Mouse (Mus musculus): ENCODE results near the gene Slc29a1. TPM values are rescaled to one million over a fixed set of nuclear protein-coding genes. Genes with fewer than 3 reads are reported as not detected.

Gene Slc29a1
- polyA plus RNA-seq, 1 experiment from 2014 or later = 84.7 TPM

DNA sequence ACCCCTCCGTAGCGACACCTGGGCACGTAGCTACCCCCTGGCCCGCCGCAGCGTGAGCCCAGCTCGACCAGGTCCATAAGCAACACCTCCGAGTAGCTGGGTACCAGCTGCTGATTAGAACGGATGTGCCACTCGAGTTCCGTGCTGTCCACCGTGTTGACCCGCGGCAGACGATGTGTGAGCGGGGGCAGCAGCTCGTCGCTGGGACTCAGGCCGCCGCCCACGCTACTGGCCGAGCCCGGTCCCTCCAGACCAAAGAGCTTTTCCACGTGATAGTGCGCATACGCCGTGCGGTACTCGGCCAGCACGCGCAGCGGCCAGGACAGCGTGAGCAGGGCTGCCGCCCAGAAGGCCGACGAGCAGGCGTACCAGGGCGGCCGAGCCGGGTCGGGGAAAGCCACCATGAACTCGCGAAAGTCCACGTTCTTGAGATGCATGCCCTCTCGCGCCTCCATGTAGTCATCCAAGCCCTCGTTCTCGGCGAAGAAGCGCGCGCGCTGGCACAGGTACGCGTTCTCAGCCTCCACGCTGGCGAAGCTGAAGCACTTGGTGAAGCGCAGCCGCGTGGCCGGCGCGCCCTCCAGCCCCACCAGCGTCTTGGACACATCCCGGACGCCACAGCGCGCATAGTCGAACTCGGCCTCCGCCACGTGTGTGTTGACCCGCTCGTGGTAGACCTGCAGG lies 54.0 kb downstream of the Slc29a1 start:
- WGBS = 5% methylated on average over 74 of the region's 74 CpGs
- Histone ChIP-seq H3K4me2 (ENCODE audit: low read length) (peak overlapping the region; percentile 66), H3K4me3 (ENCODE audit: control insufficient read depth in 1 of 2, insufficient read depth in 1 of 2, low read depth in 1 of 2, low read length in 2 of 2) (peak overlapping the region; percentile 14 to 35), H3K27me3 (ENCODE audit: control insufficient read depth, insufficient read depth, low read length) (peaks cover 93% of the 10 kb centered on the region), H3K4me1 (ENCODE audit: control insufficient read depth in 2 of 2, insufficient read depth in 2 of 2, low read length in 2 of 2) (peaks cover 0 to 27% of the 10 kb centered on the region in 2 experiments; a peak in 3 of 4 replicates), H3K27ac (replicated peaks in 1 of 2; ENCODE audit: control insufficient read depth in 1 of 2, insufficient read depth in 1 of 2, low read depth in 2 of 2, low read length in 2 of 2) (no peak overlapping the region), H3K9me3 (ENCODE audit: control insufficient read depth, low read length) (no peaks in the 10 kb centered on the region), H3K9ac (ENCODE audit: low read length) (no peak overlapping the region), H3K36me3 (ENCODE audit: control insufficient read depth, insufficient read depth, low read length) (no peaks in the 10 kb centered on the region)
- ATAC-seq (ENCODE audit: insufficient number of reproducible peaks, insufficient read depth, low FRiP score, low read depth) = no peak

DNA sequence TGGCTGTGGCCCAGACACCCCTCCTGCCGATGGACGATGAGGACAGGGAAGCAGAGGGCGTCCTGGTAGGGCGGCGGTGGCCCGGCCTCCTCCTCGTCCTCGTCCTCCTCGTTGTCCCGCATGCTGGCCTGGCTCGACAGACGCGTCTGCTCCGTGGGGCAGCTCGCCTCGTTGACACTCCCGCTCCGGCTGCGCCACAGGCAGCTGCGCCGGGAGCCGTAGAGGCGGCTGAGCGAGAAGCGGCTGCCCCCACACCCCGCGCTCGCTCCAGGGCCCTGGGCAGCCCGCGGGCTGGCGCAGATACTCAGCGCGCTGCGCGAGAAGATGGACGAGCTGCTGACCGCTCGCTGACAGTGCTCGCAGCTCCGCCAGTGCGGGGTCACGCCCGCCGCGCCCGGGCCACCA lies 54.5 kb downstream of the Slc29a1 start:
- H3K36me3 ChIP-seq (ENCODE audit: control insufficient read depth, insufficient read depth, low read length) = no peaks in the 10 kb centered on the region
- no peak for ATAC-seq (ENCODE audit: insufficient number of reproducible peaks, insufficient read depth, low FRiP score, low read depth)
- H3K9me3 ChIP-seq (ENCODE audit: control insufficient read depth, low read length) = no peaks in the 10 kb centered on the region
- H3K27me3 ChIP-seq (ENCODE audit: control insufficient read depth, insufficient read depth, low read length) = peaks cover 94% of the 10 kb centered on the region
- H3K4me3 ChIP-seq (ENCODE audit: control insufficient read depth in 1 of 2, insufficient read depth in 1 of 2, low read depth in 1 of 2, low read length in 2 of 2) = peak overlapping the region; percentile 14 to 35
- H3K4me1 ChIP-seq (ENCODE audit: control insufficient read depth in 2 of 2, insufficient read depth in 2 of 2, low read length in 2 of 2) = peaks cover 0 to 21% of the 10 kb centered on the region in 2 experiments; a peak in 3 of 4 replicates
- no peak overlapping the region for H3K27ac ChIP-seq (replicated peaks in 1 of 2; ENCODE audit: control insufficient read depth in 1 of 2, insufficient read depth in 1 of 2, low read depth in 2 of 2, low read length in 2 of 2)
- no peak overlapping the region for H3K9ac ChIP-seq (ENCODE audit: low read length)
- 2% methylated on average over 35 of the region's 46 CpGs for WGBS
- H3K4me2 ChIP-seq (ENCODE audit: low read length) = peak overlapping the region; percentile 66

DNA sequence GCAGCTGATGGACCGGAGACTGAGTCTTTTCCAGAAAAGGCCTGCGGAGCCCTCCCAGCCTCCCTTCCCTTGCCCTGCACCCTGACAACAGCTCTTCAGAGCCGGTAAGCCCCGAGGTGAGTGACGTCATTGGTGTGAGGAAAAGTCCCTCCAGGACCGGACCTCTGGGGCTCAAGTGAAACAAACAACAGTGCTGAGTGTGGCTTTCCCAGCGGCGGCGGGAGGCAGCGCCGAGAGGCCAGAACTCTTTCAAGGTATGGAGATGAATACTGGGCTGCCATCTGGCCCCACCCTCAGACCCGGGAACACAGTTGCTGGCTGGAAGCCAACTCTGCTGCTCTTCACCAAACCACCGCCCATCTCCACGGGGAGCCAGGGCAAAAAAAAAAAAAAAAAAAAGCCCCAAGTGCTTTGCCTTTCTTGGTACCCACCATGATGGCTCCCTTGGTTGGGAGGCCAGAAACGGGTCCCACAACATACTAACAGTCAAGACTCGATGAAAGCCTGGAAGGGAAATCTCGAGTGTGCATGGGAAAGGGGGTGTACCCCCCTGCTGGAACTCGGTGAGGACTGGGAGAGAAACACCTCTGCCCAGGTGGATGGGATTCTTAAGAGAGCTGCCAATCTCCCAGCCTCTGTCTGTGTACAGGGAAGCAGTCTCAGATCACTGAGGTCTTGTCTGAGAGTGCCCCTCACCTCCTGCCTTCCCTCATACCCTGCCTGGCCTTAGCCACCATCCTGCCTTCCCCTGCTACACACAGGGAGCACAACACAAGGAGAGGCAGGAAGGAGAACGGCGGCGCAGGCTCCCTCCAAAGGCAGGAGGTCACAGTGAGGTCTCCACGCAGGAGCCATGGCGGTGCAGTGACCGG lies 55.2 kb downstream of the Slc29a1 start:
- no peak overlapping the region for H3K27ac ChIP-seq (replicated peaks in 1 of 2; ENCODE audit: control insufficient read depth in 1 of 2, insufficient read depth in 1 of 2, low read depth in 2 of 2, low read length in 2 of 2)
- WGBS = 4% methylated on average over 24 of the region's 24 CpGs
- peak overlapping the region; percentile 66 for H3K4me2 ChIP-seq (ENCODE audit: low read length)
- H3K36me3 ChIP-seq (ENCODE audit: control insufficient read depth, insufficient read depth, low read length) = no peaks in the 10 kb centered on the region
- no peak for ATAC-seq (ENCODE audit: insufficient number of reproducible peaks, insufficient read depth, low FRiP score, low read depth)
- H3K9ac ChIP-seq (ENCODE audit: low read length) = no peak overlapping the region
- no peak overlapping the region; a peak in 1 of 4 replicates for H3K4me3 ChIP-seq (ENCODE audit: control insufficient read depth in 1 of 2, insufficient read depth in 1 of 2, low read depth in 1 of 2, low read length in 2 of 2)
- peaks cover 0 to 15% of the 10 kb centered on the region in 2 experiments; a peak in 3 of 4 replicates for H3K4me1 ChIP-seq (ENCODE audit: control insufficient read depth in 2 of 2, insufficient read depth in 2 of 2, low read length in 2 of 2)
- H3K27me3 ChIP-seq (ENCODE audit: control insufficient read depth, insufficient read depth, low read length) = peaks cover 99% of the 10 kb centered on the region
- H3K9me3 ChIP-seq (ENCODE audit: control insufficient read depth, low read length) = no peaks in the 10 kb centered on the region

DNA sequence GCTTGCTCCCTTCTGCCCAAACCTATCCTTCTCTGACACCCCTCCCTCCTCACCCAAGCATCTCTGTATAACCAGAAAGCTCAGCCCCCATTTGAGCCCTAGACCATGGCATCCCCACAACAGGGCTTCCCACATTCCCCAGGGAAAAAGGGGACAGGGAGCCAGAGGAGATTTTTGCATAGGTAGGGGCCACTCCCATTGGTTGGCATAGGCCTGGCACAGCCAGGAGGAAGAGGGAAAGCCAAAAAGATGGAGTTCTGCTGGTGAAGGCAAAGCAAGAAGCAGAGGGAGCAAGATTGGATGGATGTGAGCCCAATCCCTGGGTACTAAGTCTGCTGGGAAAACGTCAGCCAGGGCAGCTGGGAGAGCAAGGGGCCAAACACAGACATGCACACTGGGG lies 56.3 kb downstream of the Slc29a1 start:
- Histone ChIP-seq H3K4me2 (ENCODE audit: low read length) (no peak overlapping the region), H3K4me3 (ENCODE audit: control insufficient read depth in 1 of 2, insufficient read depth in 1 of 2, low read depth in 1 of 2, low read length in 2 of 2) (no peak overlapping the region), H3K4me1 (ENCODE audit: control insufficient read depth in 2 of 2, insufficient read depth in 2 of 2, low read length in 2 of 2) (peaks cover 0 to 14% of the 10 kb centered on the region in 2 experiments; a peak in 3 of 4 replicates), H3K9ac (ENCODE audit: low read length) (no peak overlapping the region), H3K36me3 (ENCODE audit: control insufficient read depth, insufficient read depth, low read length) (no peaks in the 10 kb centered on the region), H3K27me3 (ENCODE audit: control insufficient read depth, insufficient read depth, low read length) (peaks cover 99% of the 10 kb centered on the region), H3K27ac (replicated peaks in 1 of 2; ENCODE audit: control insufficient read depth in 1 of 2, insufficient read depth in 1 of 2, low read depth in 2 of 2, low read length in 2 of 2) (no peak overlapping the region), H3K9me3 (ENCODE audit: control insufficient read depth, low read length) (no peaks in the 10 kb centered on the region)
- ATAC-seq (ENCODE audit: insufficient number of reproducible peaks, insufficient read depth, low FRiP score, low read depth) = no peak
- 36% methylated on average over 1 of the region's 1 CpGs for WGBS

DNA sequence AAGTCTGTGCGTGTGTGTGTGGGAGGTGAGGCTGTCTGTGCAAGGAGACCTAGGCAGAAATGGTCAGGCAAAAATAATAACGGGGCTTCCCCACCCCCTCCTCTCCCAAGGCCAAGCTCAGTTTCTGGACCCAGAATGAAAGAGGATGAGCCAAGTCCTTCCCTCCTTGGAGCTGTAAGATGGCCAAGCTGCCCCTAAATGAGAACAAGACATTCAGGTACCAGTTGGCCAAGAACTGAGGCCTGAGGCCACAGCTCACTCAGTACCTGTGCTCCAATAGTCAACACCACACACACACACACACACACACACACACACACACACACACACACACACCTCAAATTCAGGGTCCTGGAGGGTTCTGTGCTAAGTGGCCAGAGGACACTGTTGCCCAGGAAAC lies 56.7 kb downstream of the Slc29a1 start:
- Histone ChIP-seq H3K4me2 (ENCODE audit: low read length) (no peak overlapping the region), H3K4me1 (ENCODE audit: control insufficient read depth in 2 of 2, insufficient read depth in 2 of 2, low read length in 2 of 2) (peaks cover 0 to 14% of the 10 kb centered on the region in 2 experiments; a peak in 3 of 4 replicates), H3K27me3 (ENCODE audit: control insufficient read depth, insufficient read depth, low read length) (peaks cover 99% of the 10 kb centered on the region), H3K4me3 (ENCODE audit: control insufficient read depth in 1 of 2, insufficient read depth in 1 of 2, low read depth in 1 of 2, low read length in 2 of 2) (no peak overlapping the region), H3K9ac (ENCODE audit: low read length) (no peak overlapping the region), H3K36me3 (ENCODE audit: control insufficient read depth, insufficient read depth, low read length) (no peaks in the 10 kb centered on the region), H3K27ac (replicated peaks in 1 of 2; ENCODE audit: control insufficient read depth in 1 of 2, insufficient read depth in 1 of 2, low read depth in 2 of 2, low read length in 2 of 2) (no peak overlapping the region), H3K9me3 (ENCODE audit: control insufficient read depth, low read length) (no peaks in the 10 kb centered on the region)
- ATAC-seq (ENCODE audit: insufficient number of reproducible peaks, insufficient read depth, low FRiP score, low read depth) = no peak
- 67% methylated on average over 2 of the region's 2 CpGs for WGBS

DNA sequence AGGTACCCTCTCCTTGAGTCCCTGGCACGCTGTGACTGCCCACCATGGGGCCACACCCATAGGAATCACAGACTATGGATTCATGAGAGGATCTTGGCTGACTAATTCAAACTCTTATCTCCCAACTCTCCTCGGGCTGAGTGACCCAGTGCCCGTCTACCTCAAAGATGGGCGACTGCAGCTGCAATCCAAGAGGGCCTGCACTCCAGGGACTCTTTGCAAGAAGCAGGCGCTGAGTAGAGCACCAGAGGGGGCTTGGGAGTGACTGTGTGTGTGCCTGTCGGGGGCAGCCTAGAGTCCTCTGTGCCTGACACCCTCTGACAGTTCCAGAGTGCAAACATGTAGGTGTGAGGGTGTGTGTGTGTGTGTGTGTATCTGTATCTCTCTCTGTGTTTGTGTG lies 57.3 kb downstream of the Slc29a1 start:
- Histone ChIP-seq H3K27ac (replicated peaks in 1 of 2; ENCODE audit: control insufficient read depth in 1 of 2, insufficient read depth in 1 of 2, low read depth in 2 of 2, low read length in 2 of 2) (no peak overlapping the region), H3K9ac (ENCODE audit: low read length) (no peak overlapping the region)
- 16% methylated on average over 6 of the region's 6 CpGs for WGBS

DNA sequence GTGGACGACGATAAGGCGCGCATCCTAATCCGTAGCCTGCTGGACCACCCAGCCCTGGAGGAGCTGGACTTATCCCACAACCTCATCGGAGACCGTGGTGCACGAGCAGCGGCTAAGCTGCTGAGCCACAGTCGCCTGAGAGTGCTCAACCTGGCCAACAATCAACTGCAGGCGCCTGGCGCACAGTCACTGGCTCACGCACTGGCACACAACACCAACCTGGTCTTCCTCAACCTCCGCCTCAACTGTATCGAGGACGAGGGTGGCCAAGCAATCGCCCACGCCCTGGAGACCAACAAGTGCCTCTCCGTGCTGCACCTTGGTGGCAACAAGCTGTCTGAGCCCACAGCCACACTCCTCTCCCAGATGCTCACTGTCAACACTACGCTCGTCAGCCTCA lies 59.7 kb downstream of the Slc29a1 start:
- Histone ChIP-seq H3K4me3 (ENCODE audit: control insufficient read depth in 1 of 2, insufficient read depth in 1 of 2, low read depth in 1 of 2, low read length in 2 of 2) (no peak overlapping the region), H3K4me2 (ENCODE audit: low read length) (no peak overlapping the region), H3K36me3 (ENCODE audit: control insufficient read depth, insufficient read depth, low read length) (no peaks in the 10 kb centered on the region), H3K27ac (replicated peaks in 1 of 2; ENCODE audit: control insufficient read depth in 1 of 2, insufficient read depth in 1 of 2, low read depth in 2 of 2, low read length in 2 of 2) (no peak overlapping the region), H3K9me3 (ENCODE audit: control insufficient read depth, low read length) (no peaks in the 10 kb centered on the region), H3K4me1 (ENCODE audit: control insufficient read depth in 2 of 2, insufficient read depth in 2 of 2, low read length in 2 of 2) (peaks cover 0 to 5% of the 10 kb centered on the region in 2 experiments; a peak in 2 of 4 replicates), H3K9ac (ENCODE audit: low read length) (no peak overlapping the region), H3K27me3 (ENCODE audit: control insufficient read depth, insufficient read depth, low read length) (peaks cover 94% of the 10 kb centered on the region)
- ATAC-seq (ENCODE audit: insufficient number of reproducible peaks, insufficient read depth, low FRiP score, low read depth) = no peak
- WGBS = 64% methylated on average over 21 of the region's 21 CpGs

More for the DNA sequence above, 57.3 kb downstream of the Slc29a1 start:
- ATAC-seq (ENCODE audit: insufficient number of reproducible peaks, insufficient read depth, low FRiP score, low read depth) = no peak
- peaks cover 98% of the 10 kb centered on the region for H3K27me3 ChIP-seq (ENCODE audit: control insufficient read depth, insufficient read depth, low read length)
- no peak overlapping the region for H3K4me2 ChIP-seq (ENCODE audit: low read length)
- no peak overlapping the region for H3K4me3 ChIP-seq (ENCODE audit: control insufficient read depth in 1 of 2, insufficient read depth in 1 of 2, low read depth in 1 of 2, low read length in 2 of 2)
- peaks cover 0 to 14% of the 10 kb centered on the region in 2 experiments; a peak in 3 of 4 replicates for H3K4me1 ChIP-seq (ENCODE audit: control insufficient read depth in 2 of 2, insufficient read depth in 2 of 2, low read length in 2 of 2)
- H3K36me3 ChIP-seq (ENCODE audit: control insufficient read depth, insufficient read depth, low read length) = no peaks in the 10 kb centered on the region
- no peaks in the 10 kb centered on the region for H3K9me3 ChIP-seq (ENCODE audit: control insufficient read depth, low read length)
